Comparison of ENCODE assay signal across 9 mouse cellular contexts in genomic region chr16:77594553-77594952, GRCm38 (mm10). TPM values are rescaled to one million over a fixed set of nuclear protein-coding genes. Genes with fewer than 3 reads are reported as not detected.
DNase-seq lines count a peak whose midpoint lies in the region; ATAC-seq and TF ChIP-seq lines count a peak whose summit lies in the region.
"Had no signal": no experiment of that assay in that cellular context is flagged by ENCODE, and none has a peak within 500 bp of the region (broad histone marks: within the 10 kb centered on the region; RNA-seq: fewer than 3 reads in every experiment).

No protein-coding gene starts in this region.

- peak; percentile 63 for DNase-seq in adrenal gland, postnatal 25 days
- peak; percentile 94 for DNase-seq in cerebellum, adult 9-11 months
- DNase-seq in gastrocnemius, postnatal 14 days: peak; percentile 76
- DNase-seq in kidney, postnatal 10 days: peak; percentile 45
- peak; percentile 49 for DNase-seq in lung, embryonic 14.5 days
- peak; percentile 73 for DNase-seq in right cerebral cortex, postnatal 14 days
- DNase-seq in thymus, postnatal 25 days: no peak
- DNase-seq in thymus, postnatal 36 days: no peak

- H3K4me1 ChIP-seq in lung, embryonic 14.5 days (ENCODE audit: insufficient read depth): no peaks in the 10 kb centered on the region
- H3K4me1 ChIP-seq: liver, embryonic 15.5 days had no signal

- peak overlapping the region; percentile 35 for H3K4me2 ChIP-seq in lung, embryonic 14.5 days
- H3K4me2 ChIP-seq: liver, embryonic 15.5 days had no signal

- H3K4me3 ChIP-seq in lung, embryonic 14.5 days (ENCODE audit: low read depth, low read length): no peak overlapping the region
- H3K4me3 ChIP-seq: liver, embryonic 15.5 days had no signal

- WGBS in lung, embryonic 14.5 days: 54% methylated on average over 13 of the region's 13 CpGs

- intact Hi-C loops in gastrocnemius, postnatal 14 days (cut with DNase I; ENCODE audit: low total_unique reads): no loop called here

- H3K27ac ChIP-seq in lung, embryonic 14.5 days (ENCODE audit: low read depth): peak overlapping the region; percentile 50; the same call in 1 of the 2 replicates
- H3K27ac ChIP-seq: liver, embryonic 15.5 days had no signal

- H3K9me3 ChIP-seq in lung, embryonic 14.5 days (ENCODE audit: low read depth, low read length): no peaks in the 10 kb centered on the region
- H3K9me3 ChIP-seq: liver, embryonic 15.5 days had no signal

- TF ChIP-seq CTCF in lung, embryonic 14.5 days (IDR thresholded peaks at IDR 0.05; ENCODE audit: low read depth): no peak

- no peak overlapping the region for H3K9ac ChIP-seq in lung, embryonic 14.5 days
- H3K9ac ChIP-seq: liver, embryonic 15.5 days had no signal

- ATAC-seq in lung, embryonic 14.5 days (ENCODE audit: insufficient read depth): peak; percentile 65; the same call in 1 of the 2 replicates

- peaks cover 3% of the 10 kb centered on the region; the same call in 1 of the 2 replicates for H3K36me3 ChIP-seq in lung, embryonic 14.5 days (ENCODE audit: insufficient read depth)
- H3K36me3 ChIP-seq: liver, embryonic 15.5 days had no signal

- H3K27me3 ChIP-seq in lung, embryonic 14.5 days (ENCODE audit: insufficient read depth, low read length): no peaks in the 10 kb centered on the region
- H3K27me3 ChIP-seq: liver, embryonic 15.5 days had no signal

RNA-seq across cellular contexts. Expression of gene Gm11146, which starts 7.3 kb away (rescaled TPM):
- total RNA-seq in adrenal gland, postnatal 25 days (2021): not detected in 2 replicates
- not detected for total RNA-seq in gastrocnemius, postnatal 14 days (2021)
- polyA plus RNA-seq in lung, embryonic 14.5 days (2014; fragmentation: Nextera tagmentation; extraction: Ambion mirVana): not detected in 2 replicates
- polyA plus RNA-seq: liver, embryonic 15.5 days had no signal

Comparison
In these comparisons a context has a peak if more than half of its experiments do, and no peak if none do; other contexts are left out.
1. DNase-seq: peak in adrenal gland, postnatal 25 days (single experiment), cerebellum, adult 9-11 months (single experiment), gastrocnemius, postnatal 14 days (single experiment), kidney, postnatal 10 days (single experiment), lung, embryonic 14.5 days (single experiment) and right cerebral cortex, postnatal 14 days (single experiment); none in thymus, postnatal 25 days (single experiment) and thymus, postnatal 36 days (0 of 2).